In the genomic region with DNA sequence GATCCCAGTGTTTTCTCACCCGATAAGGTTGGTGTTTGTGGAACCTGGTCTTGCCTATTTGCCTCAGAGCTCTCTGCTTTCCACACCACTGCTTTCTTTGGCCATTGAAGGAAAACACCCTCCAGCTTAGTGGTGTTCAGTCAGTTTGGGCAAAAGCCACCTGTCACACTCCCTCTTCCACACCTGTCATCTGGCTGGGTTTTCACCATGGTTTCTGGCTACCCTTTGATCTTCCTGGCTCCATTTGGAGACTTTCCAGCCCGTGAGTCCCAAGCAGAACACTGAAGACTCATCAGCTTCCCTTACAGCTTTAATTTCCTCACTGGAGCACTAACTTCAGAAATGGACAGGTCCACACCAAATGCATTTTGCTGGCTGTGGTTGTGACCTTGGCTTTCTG, we compare ENCODE assay signal across 31 mouse cellular contexts. TPM values are rescaled to one million over a fixed set of nuclear protein-coding genes. Genes with fewer than 3 reads are reported as not detected.
DNase-seq lines count a peak whose midpoint lies in the region; ATAC-seq and TF ChIP-seq lines count a peak whose summit lies in the region.
"Had no signal": no experiment of that assay in that cellular context is flagged by ENCODE, and none has a peak within 500 bp of the region (broad histone marks: within the 10 kb centered on the region; RNA-seq: fewer than 3 reads in every experiment).

No protein-coding gene starts in this region.

- H3K4me1 ChIP-seq in embryonic facial prominence, embryonic 14.5 days (ENCODE audit: control insufficient read depth, insufficient read depth, low read length), result no peaks in the 10 kb centered on the region
- no peaks in the 10 kb centered on the region for H3K4me1 ChIP-seq in embryonic facial prominence, embryonic 10.5 days
- H3K4me1 ChIP-seq in stomach, postnatal 0 days (replicated peaks; ENCODE audit: control insufficient read depth, insufficient read depth), result no peaks in the 10 kb centered on the region
- H3K4me1 ChIP-seq: heart, embryonic 10.5 days; heart, embryonic 15.5 days; intestine, embryonic 15.5 days; limb, embryonic 10.5 days; limb, embryonic 15.5 days; liver, embryonic 13.5 days; midbrain, embryonic 10.5 days; midbrain, embryonic 15.5 days; neural tube, embryonic 15.5 days; stomach, embryonic 15.5 days had no signal

- TF ChIP-seq EP300 in stomach, postnatal 0 days (optimal IDR thresholded peaks at IDR 0.05), result no peak

- DNase-seq in embryonic facial prominence, embryonic 14.5 days (ENCODE audit: low spot score), result peak; percentile 25
- DNase-seq in embryonic facial prominence, embryonic 10.5 days (ENCODE audit: low spot score), result no peak
- DNase-seq in kidney, postnatal 14 days, result peak; percentile 6
- DNase-seq in kidney, postnatal 4 days, result no peak
- peak; percentile 20 for DNase-seq in cerebellum, adult 8-10 months
- DNase-seq in stomach, postnatal 0 days (ENCODE audit: low spot score), result peak; percentile 11
- no peak for DNase-seq in layer of hippocampus, postnatal 14 days (ENCODE audit: low spot score in 2 of 2)
- DNase-seq in lung, postnatal 10 days, result no peak
- DNase-seq: adrenal gland, postnatal 25 days; gastrocnemius, postnatal 25 days; liver, embryonic 13.5 days; lung, adult 18-20 months; lung, postnatal 14 days; retina, postnatal 1 day; right cerebral cortex, postnatal 14 days; thymus, postnatal 25 days had no signal

- H3K27me3 ChIP-seq in embryonic facial prominence, embryonic 14.5 days (replicated peaks; ENCODE audit: control insufficient read depth, insufficient read depth, low read length), result no peaks in the 10 kb centered on the region
- H3K27me3 ChIP-seq in embryonic facial prominence, embryonic 10.5 days (replicated peaks; ENCODE audit: low read depth, poor library complexity, severe bottlenecking), result no peaks in the 10 kb centered on the region
- no peaks in the 10 kb centered on the region for H3K27me3 ChIP-seq in stomach, postnatal 0 days (ENCODE audit: control insufficient read depth, insufficient read depth, low read length)
- H3K27me3 ChIP-seq: heart, embryonic 15.5 days; intestine, embryonic 15.5 days; limb, embryonic 15.5 days; liver, embryonic 13.5 days; midbrain, embryonic 15.5 days; neural tube, embryonic 15.5 days; stomach, embryonic 15.5 days had no signal

- ATAC-seq in embryonic facial prominence, embryonic 14.5 days (ENCODE audit: low read depth), result no peak
- no peak for ATAC-seq in stomach, postnatal 0 days (ENCODE audit: low FRiP score, low TSS enrichment)
- ATAC-seq: CD4-positive, CD25-positive, alpha-beta regulatory T cell, adult 4 months; forebrain, embryonic 14.5 days; hindbrain, embryonic 16.5 days; intestine, embryonic 15.5 days; midbrain, embryonic 15.5 days had no signal

- no peak overlapping the region for H3K27ac ChIP-seq in embryonic facial prominence, embryonic 14.5 days (replicated peaks; ENCODE audit: low read depth, low read length)
- H3K27ac ChIP-seq in embryonic facial prominence, embryonic 10.5 days (replicated peaks), result no peak overlapping the region
- H3K27ac ChIP-seq in stomach, postnatal 0 days (replicated peaks), result no peak overlapping the region
- H3K27ac ChIP-seq: heart, embryonic 10.5 days; heart, embryonic 15.5 days; intestine, embryonic 15.5 days; limb, embryonic 10.5 days; limb, embryonic 15.5 days; liver, embryonic 13.5 days; midbrain, embryonic 10.5 days; midbrain, embryonic 15.5 days; neural tube, embryonic 15.5 days; stomach, embryonic 15.5 days had no signal

- no peak for TF ChIP-seq CTCF in stomach, postnatal 0 days (IDR thresholded peaks at IDR 0.05; ENCODE audit: low read depth)

- no peak overlapping the region for H3K4me3 ChIP-seq in embryonic facial prominence, embryonic 14.5 days (ENCODE audit: low read depth, low read length)
- no peak overlapping the region for H3K4me3 ChIP-seq in embryonic facial prominence, embryonic 10.5 days
- H3K4me3 ChIP-seq in stomach, postnatal 0 days (ENCODE audit: low read depth, low read length), result no peak overlapping the region
- H3K4me3 ChIP-seq: heart, embryonic 10.5 days; heart, embryonic 15.5 days; intestine, embryonic 15.5 days; limb, embryonic 10.5 days; limb, embryonic 15.5 days; liver, embryonic 13.5 days; midbrain, embryonic 10.5 days; midbrain, embryonic 15.5 days; neural tube, embryonic 15.5 days; stomach, embryonic 15.5 days had no signal

- 68% methylated on average over 2 of the region's 2 CpGs for WGBS in embryonic facial prominence, embryonic 14.5 days
- 87% methylated on average over 2 of the region's 2 CpGs for WGBS in embryonic facial prominence, embryonic 10.5 days
- 50% methylated on average over 2 of the region's 2 CpGs for WGBS in stomach, postnatal 0 days

- no peaks in the 10 kb centered on the region for H3K9me3 ChIP-seq in embryonic facial prominence, embryonic 14.5 days (ENCODE audit: control insufficient read depth, low read length)
- H3K9me3 ChIP-seq in embryonic facial prominence, embryonic 10.5 days, result no peaks in the 10 kb centered on the region
- H3K9me3 ChIP-seq in stomach, postnatal 0 days (ENCODE audit: control insufficient read depth, low read length), result no peaks in the 10 kb centered on the region
- H3K9me3 ChIP-seq: heart, embryonic 10.5 days; heart, embryonic 15.5 days; intestine, embryonic 15.5 days; limb, embryonic 10.5 days; limb, embryonic 15.5 days; liver, embryonic 13.5 days; midbrain, embryonic 10.5 days; midbrain, embryonic 15.5 days; neural tube, embryonic 15.5 days; stomach, embryonic 15.5 days had no signal

- H3K9ac ChIP-seq in embryonic facial prominence, embryonic 14.5 days (ENCODE audit: low read depth, low read length), result no peak overlapping the region
- H3K9ac ChIP-seq in stomach, postnatal 0 days (ENCODE audit: low read length), result no peak overlapping the region
- H3K9ac ChIP-seq: heart, embryonic 15.5 days; intestine, embryonic 15.5 days; limb, embryonic 15.5 days; liver, embryonic 13.5 days; midbrain, embryonic 15.5 days; neural tube, embryonic 15.5 days; stomach, embryonic 15.5 days had no signal

- H3K4me2 ChIP-seq in embryonic facial prominence, embryonic 14.5 days (ENCODE audit: low read depth, low read length), result no peak overlapping the region
- no peak overlapping the region for H3K4me2 ChIP-seq in stomach, postnatal 0 days (replicated peaks; ENCODE audit: low read depth)
- H3K4me2 ChIP-seq: heart, embryonic 15.5 days; intestine, embryonic 15.5 days; limb, embryonic 15.5 days; liver, embryonic 13.5 days; midbrain, embryonic 15.5 days; neural tube, embryonic 15.5 days; stomach, embryonic 15.5 days had no signal

- H3K36me3 ChIP-seq in embryonic facial prominence, embryonic 14.5 days (ENCODE audit: control insufficient read depth, insufficient read depth, low read length), result no peaks in the 10 kb centered on the region
- no peaks in the 10 kb centered on the region for H3K36me3 ChIP-seq in embryonic facial prominence, embryonic 10.5 days (replicated peaks)
- no peaks in the 10 kb centered on the region for H3K36me3 ChIP-seq in stomach, postnatal 0 days (ENCODE audit: control insufficient read depth, insufficient read depth, low read length)
- H3K36me3 ChIP-seq: heart, embryonic 10.5 days; heart, embryonic 15.5 days; intestine, embryonic 15.5 days; limb, embryonic 10.5 days; limb, embryonic 15.5 days; liver, embryonic 13.5 days; midbrain, embryonic 10.5 days; midbrain, embryonic 15.5 days; neural tube, embryonic 15.5 days; stomach, embryonic 15.5 days had no signal

RNA-seq across cellular contexts. Expression of gene Sptssb, which starts 26.1 kb away (rescaled TPM):
- polyA plus RNA-seq in embryonic facial prominence, embryonic 14.5 days (2014; fragmentation: Nextera tagmentation; extraction: Ambion mirVana), result 1.7 and 3.3 TPM in 2 replicates
- polyA plus RNA-seq in embryonic facial prominence, embryonic 10.5 days (2016; fragmentation: Nextera tagmentation; extraction: Ambion mirVana), result 0.19 TPM in 1 of 2 replicates, not detected in the other
- polyA plus RNA-seq in stomach, postnatal 0 days (2015; fragmentation: Nextera tagmentation; extraction: Ambion mirVana), result 539 and 549 TPM in 2 replicates
- total RNA-seq in layer of hippocampus, postnatal 14 days (2021), result 1 to 10 TPM; 2.4 to 2.9 TPM
- total RNA-seq: adrenal gland, adult 18-20 months; adrenal gland, postnatal 25 days; gastrocnemius, postnatal 25 days; heart, postnatal 25 days had no signal
- polyA plus RNA-seq: CD4-positive, CD25-positive, alpha-beta regulatory T cell, adult 4 months; hindbrain, embryonic 11.5 days had no signal

Comparison
In these comparisons a context has a peak if more than half of its experiments do, and no peak if none do; other contexts are left out.
1. DNase-seq: peak in embryonic facial prominence, embryonic 14.5 days (single experiment), kidney, postnatal 14 days (single experiment), cerebellum, adult 8-10 months (single experiment) and stomach, postnatal 0 days (single experiment); none in embryonic facial prominence, embryonic 10.5 days (single experiment), kidney, postnatal 4 days (0 of 2), layer of hippocampus, postnatal 14 days (0 of 2) and lung, postnatal 10 days (single experiment).
2. RNA of gene Sptssb, which starts 26.1 kb away (polyA plus RNA-seq): 539 to 549 TPM in stomach, postnatal 0 days; 1.7 to 3.3 TPM in embryonic facial prominence, embryonic 14.5 days and 0.19 TPM in embryonic facial prominence, embryonic 10.5 days; every median in the first group is over 100 times any median in the second.